Mouse (Mus musculus) layer of hippocampus, postnatal 14 days (tissue): ENCODE results near the gene Trim23. TPM values are rescaled to one million over a fixed set of nuclear protein-coding genes. Genes with fewer than 3 reads are reported as not detected.

Experiments
- total RNA-seq, 2 experiments: library from RNA; stranded (reverse); gene quantifications; 2 replicates each; pipeline ENCODE4 v1.2.3; 2021

Trim23 gene
- total RNA-seq, 2 experiments from 2014 or later, result 57.3 to 58.2 TPM

Other genes with a start within 250 kb of the Trim23 start
- 10 to 100 TPM; 31.7 to 33.0 TPM for gene Nln, start 69.2 kb upstream of the Trim23 start, total RNA-seq
- gene Sgtb, start 69.1 kb upstream of the Trim23 start, total RNA-seq, result 10 to 100 TPM; 68.5 to 69.4 TPM
- gene Trappc13, start 328 bp upstream of the Trim23 start, total RNA-seq, result 10 to 100 TPM; 48.6 to 49.6 TPM
- gene Cenpk, start 49.8 kb downstream of the Trim23 start, total RNA-seq, result 1 to 10 TPM; 1.7 to 1.9 TPM
- 10 to 100 TPM; 11.5 to 14.0 TPM for gene Ppwd1, start 50.0 kb downstream of the Trim23 start, total RNA-seq
- 1 to 10 TPM; 3.7 to 4.1 TPM for gene Adamts6, start 109.0 kb downstream of the Trim23 start, total RNA-seq